Mouse (Mus musculus): ENCODE measurements around the gene Atp2a1. TPM values are rescaled to one million over a fixed set of nuclear protein-coding genes. Genes with fewer than 3 reads are reported as not detected.

Gene Atp2a1
- total RNA-seq, 1 experiment = 0.27 TPM

- in situ Hi-C loops (cut with MboI; ENCODE audit: low sequenced_read_pairs in 2 of 2, unreplicated experiment in 2 of 2) = no loop called here
Observed at GRCm38 (mm10) chr7:126445104-126445815, 17.6 kb downstream of the Atp2a1 start.

DNA sequence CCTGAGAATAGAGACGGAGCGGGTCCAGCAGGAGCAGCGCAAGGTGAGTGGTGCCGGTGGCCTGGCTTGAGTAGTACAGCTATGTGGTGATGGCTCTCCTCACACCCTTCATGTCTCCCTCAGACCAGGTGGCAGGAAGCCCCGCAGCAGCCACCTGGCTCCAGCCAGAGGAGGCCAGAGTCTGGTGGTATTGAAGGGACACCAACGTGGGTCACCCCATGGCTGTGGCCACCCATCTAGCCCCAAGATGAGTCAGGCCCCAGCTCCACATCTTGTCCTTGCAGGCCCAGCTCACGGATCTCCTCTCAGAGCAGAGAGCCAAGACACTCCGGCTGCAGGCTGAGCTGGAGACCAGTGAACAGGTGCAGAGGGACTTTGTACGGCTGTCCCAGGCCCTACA is 18.4 kb downstream of the Atp2a1 start:
- in situ Hi-C loops (cut with MboI; ENCODE audit: low sequenced_read_pairs in 2 of 2, unreplicated experiment in 2 of 2) = no loop called here
- DNase-seq (ENCODE audit: low read depth, low spot score) = no peak
- Histone ChIP-seq H3K4me1 (ENCODE audit: control insufficient read depth in 2 of 2, insufficient read depth in 2 of 2, low read length in 2 of 2, poor library complexity in 1 of 2) (peaks cover 0 to 4% of the 10 kb centered on the region in 2 experiments; a peak in 1 of 4 replicates), H3K27ac (ENCODE audit: insufficient read depth, low read depth, low read length, poor library complexity, severe bottlenecking) (no peak overlapping the region), H3K36me3 (ENCODE audit: control insufficient read depth, insufficient read depth, low read length, poor library complexity, severe bottlenecking) (peaks cover 24% of the 10 kb centered on the region), H3K9me3 (ENCODE audit: control insufficient read depth, insufficient read depth, low read depth, low read length) (no peaks in the 10 kb centered on the region), H3K4me3 (ENCODE audit: insufficient read depth in 1 of 2, low read depth in 1 of 2, low read length in 2 of 2, poor library complexity in 1 of 2, severe bottlenecking in 1 of 2) (no peak overlapping the region), H3K9ac (ENCODE audit: insufficient read depth, low read depth, low read length, poor library complexity, severe bottlenecking) (no peak overlapping the region)
- TF ChIP-seq HCFC1 (IDR thresholded peaks at IDR 0.05; ENCODE audit: borderline replicate concordance, insufficient read depth, low read length) = no peak
- TF ChIP-seq ZC3H11A (IDR thresholded peaks at IDR 0.05; ENCODE audit: borderline replicate concordance, low read depth, low read length) = no peak

More at GRCm38 (mm10) chr7:126445104-126445815, 17.6 kb downstream of the Atp2a1 start:
- Histone ChIP-seq H3K4me3 (ENCODE audit: insufficient read depth in 1 of 2, low read depth in 1 of 2, low read length in 2 of 2, poor library complexity in 1 of 2, severe bottlenecking in 1 of 2) (no peak overlapping the region), H3K27ac (ENCODE audit: insufficient read depth, low read depth, low read length, poor library complexity, severe bottlenecking) (no peak overlapping the region), H3K9me3 (ENCODE audit: control insufficient read depth, insufficient read depth, low read depth, low read length) (no peaks in the 10 kb centered on the region), H3K9ac (ENCODE audit: insufficient read depth, low read depth, low read length, poor library complexity, severe bottlenecking) (no peak overlapping the region), H3K4me1 (ENCODE audit: control insufficient read depth in 2 of 2, insufficient read depth in 2 of 2, low read length in 2 of 2, poor library complexity in 1 of 2) (peaks cover 0 to 2% of the 10 kb centered on the region in 2 experiments; a peak in 1 of 4 replicates), H3K36me3 (ENCODE audit: control insufficient read depth, insufficient read depth, low read length, poor library complexity, severe bottlenecking) (peaks cover 21% of the 10 kb centered on the region)
- TF ChIP-seq CHD2 (IDR thresholded peaks at IDR 0.05; ENCODE audit: low read depth, low read length) (no peak), HCFC1 (IDR thresholded peaks at IDR 0.05; ENCODE audit: borderline replicate concordance, insufficient read depth, low read length) (no peak), ZNF384 (IDR thresholded peaks at IDR 0.05; ENCODE audit: low read depth, low read length) (no peak), MAFK (IDR thresholded peaks at IDR 0.05; ENCODE audit: insufficient read depth, low read depth, low read length) (no peak), ZC3H11A (IDR thresholded peaks at IDR 0.05; ENCODE audit: borderline replicate concordance, low read depth, low read length) (no peak)
- no peak for DNase-seq (ENCODE audit: low read depth, low spot score)

- Histone ChIP-seq H3K9ac (ENCODE audit: insufficient read depth, low read depth, low read length, poor library complexity, severe bottlenecking) (no peak overlapping the region), H3K27ac (ENCODE audit: insufficient read depth, low read depth, low read length, poor library complexity, severe bottlenecking) (no peak overlapping the region), H3K4me3 (ENCODE audit: insufficient read depth in 1 of 2, low read depth in 1 of 2, low read length in 2 of 2, poor library complexity in 1 of 2, severe bottlenecking in 1 of 2) (no peak overlapping the region), H3K4me1 (ENCODE audit: control insufficient read depth in 2 of 2, insufficient read depth in 2 of 2, low read length in 2 of 2, poor library complexity in 1 of 2) (peaks cover 0 to 4% of the 10 kb centered on the region in 2 experiments; a peak in 1 of 4 replicates), H3K36me3 (ENCODE audit: control insufficient read depth, insufficient read depth, low read length, poor library complexity, severe bottlenecking) (peaks cover 24% of the 10 kb centered on the region), H3K9me3 (ENCODE audit: control insufficient read depth, insufficient read depth, low read depth, low read length) (no peaks in the 10 kb centered on the region)
- DNase-seq (ENCODE audit: low read depth, low spot score) = no peak
- in situ Hi-C loops (cut with MboI; ENCODE audit: low sequenced_read_pairs in 2 of 2, unreplicated experiment in 2 of 2) = no loop called here
- TF ChIP-seq HCFC1 (IDR thresholded peaks at IDR 0.05; ENCODE audit: borderline replicate concordance, insufficient read depth, low read length) (no peak), ZC3H11A (IDR thresholded peaks at IDR 0.05; ENCODE audit: borderline replicate concordance, low read depth, low read length) (no peak), CHD2 (IDR thresholded peaks at IDR 0.05; ENCODE audit: low read depth, low read length) (no peak), MAFK (IDR thresholded peaks at IDR 0.05; ENCODE audit: insufficient read depth, low read depth, low read length) (no peak), ZNF384 (IDR thresholded peaks at IDR 0.05; ENCODE audit: low read depth, low read length) (no peak)
Observed at GRCm38 (mm10) chr7:126443997-126444396, 18.9 kb downstream of the Atp2a1 start.

GRCm38 (mm10) chr7:126440134-126440533 is 22.8 kb downstream of the Atp2a1 start:
- TF ChIP-seq ZNF384 (IDR thresholded peaks at IDR 0.05; ENCODE audit: low read depth, low read length) (no peak), HCFC1 (IDR thresholded peaks at IDR 0.05; ENCODE audit: borderline replicate concordance, insufficient read depth, low read length) (no peak), CHD2 (IDR thresholded peaks at IDR 0.05; ENCODE audit: low read depth, low read length) (no peak), MAFK (IDR thresholded peaks at IDR 0.05; ENCODE audit: insufficient read depth, low read depth, low read length) (no peak), ZC3H11A (IDR thresholded peaks at IDR 0.05; ENCODE audit: borderline replicate concordance, low read depth, low read length) (no peak)
- H3K9ac ChIP-seq (ENCODE audit: insufficient read depth, low read depth, low read length, poor library complexity, severe bottlenecking) = no peak overlapping the region

More at GRCm38 (mm10) chr7:126440134-126440533, 22.8 kb downstream of the Atp2a1 start:
- Histone ChIP-seq H3K9me3 (ENCODE audit: control insufficient read depth, insufficient read depth, low read depth, low read length) (no peaks in the 10 kb centered on the region), H3K27ac (ENCODE audit: insufficient read depth, low read depth, low read length, poor library complexity, severe bottlenecking) (no peak overlapping the region), H3K4me3 (ENCODE audit: insufficient read depth in 1 of 2, low read depth in 1 of 2, low read length in 2 of 2, poor library complexity in 1 of 2, severe bottlenecking in 1 of 2) (no peak overlapping the region), H3K36me3 (ENCODE audit: control insufficient read depth, insufficient read depth, low read length, poor library complexity, severe bottlenecking) (peaks cover 18% of the 10 kb centered on the region), H3K4me1 (ENCODE audit: control insufficient read depth in 2 of 2, insufficient read depth in 2 of 2, low read length in 2 of 2, poor library complexity in 1 of 2) (peaks cover 5 to 9% of the 10 kb centered on the region in 2 experiments; a peak in 3 of 4 replicates)
- DNase-seq (ENCODE audit: low read depth, low spot score) = no peak
- in situ Hi-C loops (cut with MboI; ENCODE audit: low sequenced_read_pairs in 2 of 2, unreplicated experiment in 2 of 2) = no loop called here
